Mouse (Mus musculus): ENCODE measurements around the gene Trim45. TPM values are rescaled to one million over a fixed set of nuclear protein-coding genes. Genes with fewer than 3 reads are reported as not detected.

Trim45 gene
- polyA plus RNA-seq, 1 experiment from 2014 or later: 8.0 TPM

Other genes with a start within 250 kb of the Trim45 start
- gene Man1a2, start 236.7 kb upstream of the Trim45 start, polyA plus RNA-seq (2015; fragmentation: Nextera tagmentation; extraction: Ambion mirVana): 40.9 and 47.1 TPM in 2 replicates
- gene Vtcn1, start 96.7 kb upstream of the Trim45 start, polyA plus RNA-seq (2015; fragmentation: Nextera tagmentation; extraction: Ambion mirVana): not detected in 2 replicates
- 7.0 and 7.1 TPM in 2 replicates for gene Ttf2, start 47.5 kb downstream of the Trim45 start, polyA plus RNA-seq (2015; fragmentation: Nextera tagmentation; extraction: Ambion mirVana)
- 0.11 TPM in 1 of 2 replicates, not detected in the other for gene Cd101, start 107.4 kb downstream of the Trim45 start, polyA plus RNA-seq (2015; fragmentation: Nextera tagmentation; extraction: Ambion mirVana)
- gene Ptgfrn, start 188.1 kb downstream of the Trim45 start, polyA plus RNA-seq (2015; fragmentation: Nextera tagmentation; extraction: Ambion mirVana): 3.2 and 3.5 TPM in 2 replicates